Mouse (Mus musculus) ES-Bruce4 (cell line): Measurements from ENCODE around the gene Bckdhb. TPM values are rescaled to one million over a fixed set of nuclear protein-coding genes. Genes with fewer than 3 reads are reported as not detected.
"Not testable (repeated sequence)": the region's sequence is repeated elsewhere in the genome, so short reads cannot be mapped to it uniquely, and the experiment has no call there.

ENCODE experiments used
- H3K27ac ChIP-seq: 2 replicates; pipeline ENCODE4 v1.5.1; 2012; ENCODE audit warnings: low read length, inconsistent platforms; ENCODE audit not compliant: insufficient read depth
- H3K27me3 ChIP-seq: 2 replicates; pipeline ENCODE4 v1.6.1; 2012; ENCODE audit warnings: mild to moderate bottlenecking, low read length, inconsistent platforms; ENCODE audit not compliant: control insufficient read depth, poor library complexity, insufficient read depth, severe bottlenecking
- H3K36me3 ChIP-seq: 2 replicates; pipeline ENCODE4 v1.6.1; 2012; ENCODE audit warnings: inconsistent platforms, mild to moderate bottlenecking, low read length, moderate library complexity; ENCODE audit not compliant: control insufficient read depth, poor library complexity, insufficient read depth, severe bottlenecking
- H3K4me1 ChIP-seq: one replicate; pipeline ENCODE4 v1.8.1; 2011; ENCODE audit warnings: low read length; ENCODE audit not compliant: control insufficient read depth, insufficient read depth
- H3K4me3 ChIP-seq: 2 replicates; pipeline ENCODE4 v1.5.1; 2011; ENCODE audit warnings: low read depth, mild to moderate bottlenecking, low read length
- H3K9ac ChIP-seq: 2 replicates; pipeline ENCODE4 v1.6.1; 2012; ENCODE audit warnings: low read depth, mild to moderate bottlenecking, inconsistent platforms; ENCODE audit not compliant: poor library complexity, severe bottlenecking
- H3K9me3 ChIP-seq: replicated peaks from 2 replicates; pipeline ENCODE4 v1.6.1; 2012; ENCODE audit warnings: mild to moderate bottlenecking, low read length, inconsistent platforms; ENCODE audit not compliant: control insufficient read depth, poor library complexity, insufficient read depth, severe bottlenecking
- CTCF ChIP-seq: IDR thresholded peaks from one replicate; pipeline ENCODE4 v1.8.1; 2011; ENCODE audit warnings: low read depth, low read length
- EP300 ChIP-seq: IDR thresholded peaks from 2 replicates; pipeline ENCODE4 v1.6.1; 2011; ENCODE audit warnings: low read depth, low read length; ENCODE audit not compliant: insufficient read depth
- POLR2A ChIP-seq: IDR thresholded peaks from one replicate; pipeline ENCODE4 v1.8.1; 2011; ENCODE audit warnings: low read length; ENCODE audit not compliant: insufficient read depth
- polyA plus RNA-seq: library from polyadenylated mRNA; stranded (reverse); fragments of >200 nt; gene quantifications from 2 replicates; pipeline ENCODE4 v1.2.4, GENCODE M21; 2011; ENCODE audit warnings: low read depth; ENCODE audit not compliant: missing spikeins, insufficient read depth, insufficient read length

The Bckdhb gene
- polyA plus RNA-seq, 1 experiment: 41.7 TPM

GRCm38 (mm10) chr9:84050867-84051635, 126.1 kb downstream of the Bckdhb start:
- no peak overlapping the region for H3K4me3 ChIP-seq
- no peak for TF ChIP-seq POLR2A
- no peak for TF ChIP-seq CTCF

GRCm38 (mm10) chr9:84055125-84055807, 130.3 kb downstream of the Bckdhb start:
- H3K4me1 ChIP-seq: no peaks in the 10 kb centered on the region
- no peaks in the 10 kb centered on the region for H3K36me3 ChIP-seq
- no peak overlapping the region for H3K27ac ChIP-seq
- H3K4me3 ChIP-seq: no peak overlapping the region
- H3K9me3 ChIP-seq: no peaks in the 10 kb centered on the region
- no peak for TF ChIP-seq EP300
- TF ChIP-seq CTCF: no peak
- no peak overlapping the region for H3K9ac ChIP-seq
- no peaks in the 10 kb centered on the region for H3K27me3 ChIP-seq

More at GRCm38 (mm10) chr9:84050867-84051635, 126.1 kb downstream of the Bckdhb start:
- Histone ChIP-seq H3K9ac (no peak overlapping the region), H3K36me3 (no peaks in the 10 kb centered on the region), H3K4me1 (no peaks in the 10 kb centered on the region), H3K27me3 (no peaks in the 10 kb centered on the region), H3K9me3 (no peaks in the 10 kb centered on the region), H3K27ac (no peak overlapping the region)

- H3K36me3 ChIP-seq, H3K4me3 ChIP-seq, H3K9ac ChIP-seq, H3K4me1 ChIP-seq, H3K27ac ChIP-seq, H3K9me3 ChIP-seq, H3K27me3 ChIP-seq: not testable (repeated sequence)
Measured at GRCm38 (mm10) chr9:84060781-84061180, 135.8 kb downstream of the Bckdhb start.

GRCm38 (mm10) chr9:84063617-84064016, 138.7 kb downstream of the Bckdhb start:
- no peak overlapping the region for H3K4me3 ChIP-seq
- H3K27me3 ChIP-seq: no peaks in the 10 kb centered on the region
- H3K36me3 ChIP-seq: no peaks in the 10 kb centered on the region
- no peak overlapping the region for H3K9ac ChIP-seq
- H3K9me3 ChIP-seq: no peaks in the 10 kb centered on the region
- TF ChIP-seq EP300: no peak
- no peak for TF ChIP-seq CTCF
- TF ChIP-seq POLR2A: no peak
- H3K4me1 ChIP-seq: no peaks in the 10 kb centered on the region
- no peak overlapping the region for H3K27ac ChIP-seq

GRCm38 (mm10) chr9:84064113-84064512, 139.2 kb downstream of the Bckdhb start:
- no peak overlapping the region for H3K9ac ChIP-seq
- no peak overlapping the region for H3K4me3 ChIP-seq
- TF ChIP-seq EP300 (no peak), POLR2A (no peak), CTCF (no peak)
- no peaks in the 10 kb centered on the region for H3K36me3 ChIP-seq
- no peaks in the 10 kb centered on the region for H3K9me3 ChIP-seq
- H3K27ac ChIP-seq: no peak overlapping the region
- no peaks in the 10 kb centered on the region for H3K27me3 ChIP-seq
- H3K4me1 ChIP-seq: no peaks in the 10 kb centered on the region

GRCm38 (mm10) chr9:84070247-84070646, 145.3 kb downstream of the Bckdhb start:
- Histone ChIP-seq H3K27ac (no peak overlapping the region), H3K27me3 (no peaks in the 10 kb centered on the region), H3K9ac (no peak overlapping the region), H3K4me3 (no peak overlapping the region), H3K36me3 (no peaks in the 10 kb centered on the region), H3K4me1 (no peaks in the 10 kb centered on the region), H3K9me3 (no peaks in the 10 kb centered on the region)
- TF ChIP-seq POLR2A: no peak
